Mouse (Mus musculus): Measurements from ENCODE around the gene Rps23. TPM values are rescaled to one million over a fixed set of nuclear protein-coding genes. Genes with fewer than 3 reads are reported as not detected.
"Not testable (repeated sequence)": the region's sequence is repeated elsewhere in the genome, so short reads cannot be mapped to it uniquely, and the experiment has no call there.

The Rps23 gene
- 100 to 1,000 TPM; 233 to 256 TPM for total RNA-seq (2021)

GRCm38 (mm10) chr13:90922751-90923612, at the start of gene Rps23:
Gene Rps23, plus strand, starts transcription at chr13:90922958.
- intact Hi-C loops (cut with DNase I), result no loop called here
- DNase-seq (ENCODE audit: extremely low spot score in 1 of 2, low spot score in 2 of 2), result peak; percentile 79 to 92

GRCm38 (mm10) chr13:90881727-90882429, 40.9 kb upstream of the Rps23 start:
- no peak for DNase-seq (ENCODE audit: extremely low spot score in 1 of 2, low spot score in 2 of 2)
- intact Hi-C loops (cut with DNase I), result loop anchor here (10.0 kb wide), 2 partner anchors 1137 to 1327 kb away; partner anchors contain the start of gene Vcan

- intact Hi-C loops (cut with DNase I), result loop anchor here (5.0 to 10.0 kb wide), 3 partner anchors 1141 to 1331 kb away; partner anchors contain the start of gene Vcan
- DNase-seq (ENCODE audit: extremely low spot score in 1 of 2, low spot score in 2 of 2), result no peak
These were observed 36.8 kb upstream of the Rps23 start for GRCm38 (mm10) chr13:90885856-90886532.

GRCm38 (mm10) chr13:90886568-90886983, 36.2 kb upstream of the Rps23 start:
- peak; percentile 75 to 79 for DNase-seq (ENCODE audit: extremely low spot score in 1 of 2, low spot score in 2 of 2)
- intact Hi-C loops (cut with DNase I), result loop anchor here (5.0 to 10.0 kb wide), 3 partner anchors 1142 to 1332 kb away; partner anchors contain the start of gene Vcan

GRCm38 (mm10) chr13:90890111-90890510, 32.6 kb upstream of the Rps23 start:
- no peak for DNase-seq (ENCODE audit: extremely low spot score in 1 of 2, low spot score in 2 of 2)
- intact Hi-C loops (cut with DNase I), result no loop called here

- no peak for DNase-seq (ENCODE audit: extremely low spot score in 1 of 2, low spot score in 2 of 2)
- intact Hi-C loops (cut with DNase I), result no loop called here
These were observed 27.9 kb upstream of the Rps23 start for GRCm38 (mm10) chr13:90894819-90895218.

- intact Hi-C loops (cut with DNase I), result no loop called here
- peak; percentile 50 to 64 for DNase-seq (ENCODE audit: extremely low spot score in 1 of 2, low spot score in 2 of 2)
These were observed 26.7 kb upstream of the Rps23 start for GRCm38 (mm10) chr13:90896098-90896497.

GRCm38 (mm10) chr13:90896821-90897220, 25.9 kb upstream of the Rps23 start:
- intact Hi-C loops (cut with DNase I), result no loop called here
- DNase-seq (ENCODE audit: extremely low spot score in 1 of 2, low spot score in 2 of 2), result no peak

- intact Hi-C loops (cut with DNase I), result no loop called here
- DNase-seq (ENCODE audit: extremely low spot score in 1 of 2, low spot score in 2 of 2), result no peak
These were observed 17.6 kb upstream of the Rps23 start, which contains the start of gene Atp6ap1l for GRCm38 (mm10) chr13:90905176-90905575. Gene Atp6ap1l, minus strand, starts transcription at chr13:90905355.

- intact Hi-C loops (cut with DNase I), result no loop called here
- no peak for DNase-seq (ENCODE audit: extremely low spot score in 1 of 2, low spot score in 2 of 2)
These were observed 15.4 kb upstream of the Rps23 start for GRCm38 (mm10) chr13:90907376-90907775.

- DNase-seq (ENCODE audit: extremely low spot score in 1 of 2, low spot score in 2 of 2), result peak in 1 of 2 experiments; percentile 40
- intact Hi-C loops (cut with DNase I), result no loop called here
These were observed 9.7 kb upstream of the Rps23 start for GRCm38 (mm10) chr13:90912760-90913674.

- no peak for DNase-seq (ENCODE audit: extremely low spot score in 1 of 2, low spot score in 2 of 2)
These were observed 9.0 kb upstream of the Rps23 start for GRCm38 (mm10) chr13:90913675-90914192.

GRCm38 (mm10) chr13:90914721-90915120, 8.0 kb upstream of the Rps23 start:
- no peak for DNase-seq (ENCODE audit: extremely low spot score in 1 of 2, low spot score in 2 of 2)
- intact Hi-C loops (cut with DNase I), result no loop called here

More at GRCm38 (mm10) chr13:90913675-90914192, 9.0 kb upstream of the Rps23 start:
- intact Hi-C loops (cut with DNase I), result no loop called here

GRCm38 (mm10) chr13:90923617-90924016, 859 bp downstream of the Rps23 start:
- DNase-seq (ENCODE audit: extremely low spot score in 1 of 2, low spot score in 2 of 2); intact Hi-C loops (cut with DNase I): not testable (repeated sequence)

- no peak for DNase-seq (ENCODE audit: extremely low spot score in 1 of 2, low spot score in 2 of 2)
- intact Hi-C loops (cut with DNase I), result no loop called here
These were observed 1.3 kb downstream of the Rps23 start for GRCm38 (mm10) chr13:90924072-90924471.

GRCm38 (mm10) chr13:90925191-90925590, 2.4 kb downstream of the Rps23 start:
- DNase-seq (ENCODE audit: extremely low spot score in 1 of 2, low spot score in 2 of 2), result no peak
- intact Hi-C loops (cut with DNase I), result no loop called here

GRCm38 (mm10) chr13:90926125-90926765, 3.5 kb downstream of the Rps23 start:
- intact Hi-C loops (cut with DNase I), result no loop called here
- no peak for DNase-seq (ENCODE audit: extremely low spot score in 1 of 2, low spot score in 2 of 2)
